Mouse (Mus musculus) limb, embryonic 14.5 days (tissue): Measurements from ENCODE around the gene Erg. TPM values are rescaled to one million over a fixed set of nuclear protein-coding genes. Genes with fewer than 3 reads are reported as not detected.
A peak's percentile ranks its signal among the peaks of the same experiment; 100 is the strongest.

ENCODE experiments used
- ATAC-seq: fragments of 200-750 bp; cut with Nextera tagmentation; 2 replicates; pipeline ENCODE4 v1.8.0; 2017; ENCODE audit warnings: low read depth, moderate number of reproducible peaks, moderate TSS enrichment; ENCODE audit not compliant: low FRiP score
- DNase-seq: peaks from one replicate; pipeline ENCODE4 v3.0.0-alpha.2; 2015; ENCODE audit warnings: low spot score
- H3K27ac ChIP-seq: fragments of 300-500 bp; sonication (generic); replicated peaks from 2 replicates; pipeline ENCODE4 v1.5.1; 2014; ENCODE audit warnings: low read depth, mild to moderate bottlenecking, low read length, moderate library complexity, mixed read lengths
- H3K27me3 ChIP-seq: fragments of 300-500 bp; sonication (generic); 2 replicates; pipeline ENCODE4 v1.6.1; 2014; ENCODE audit warnings: low read length, mixed read lengths; ENCODE audit not compliant: control insufficient read depth, insufficient read depth
- H3K36me3 ChIP-seq: fragments of 300-500 bp; sonication (generic); 2 replicates; pipeline ENCODE4 v1.6.1; 2014; ENCODE audit warnings: mild to moderate bottlenecking, low read length, moderate library complexity, mixed read lengths; ENCODE audit not compliant: control insufficient read depth, insufficient read depth
- H3K4me1 ChIP-seq: fragments of 300-500 bp; sonication (generic); 2 replicates; pipeline ENCODE4 v1.6.1; 2014; ENCODE audit warnings: antibody characterized with exemption, low read length, mixed read lengths; ENCODE audit not compliant: control insufficient read depth, insufficient read depth
- H3K4me2 ChIP-seq: fragments of 300-500 bp; sonication (generic); replicated peaks from 2 replicates; pipeline ENCODE4 v1.6.1; 2014; ENCODE audit warnings: low read depth, mild to moderate bottlenecking, low read length, moderate library complexity; ENCODE audit not compliant: severe bottlenecking
- H3K4me3 ChIP-seq: fragments of 300-500 bp; sonication (generic); replicated peaks from 2 replicates; pipeline ENCODE4 v1.5.1; 2014; ENCODE audit warnings: low read length
- H3K9ac ChIP-seq: fragments of 300-500 bp; sonication (generic); 2 replicates; pipeline ENCODE4 v1.6.1; 2014; ENCODE audit warnings: mild to moderate bottlenecking, low read depth, low read length, moderate library complexity; ENCODE audit not compliant: severe bottlenecking
- H3K9me3 ChIP-seq: fragments of 300-500 bp; sonication (generic); 2 replicates; pipeline ENCODE4 v1.6.1; 2016; ENCODE audit warnings: low read length; ENCODE audit not compliant: control insufficient read depth
- POLR2A ChIP-seq: fragments of 200-500 bp; IDR thresholded peaks from 2 replicates; pipeline ENCODE4 v1.8.0; 2012; ENCODE audit warnings: inconsistent platforms, mild to moderate bottlenecking, moderate library complexity, borderline replicate concordance; ENCODE audit not compliant: insufficient read depth, insufficient read length; ENCODE audit errors: extremely low read depth
- WGBS: fragments of 180-500 bp; shearing (Covaris S2); extraction: QIAGEN DNeasy Blood & Tissue Kit; methylation state at CpG from one replicate; pipeline ENCODE4 v1.1.7; 2014; 5-methylcytosine and 5-hydroxymethylcytosine counted together
- polyA plus RNA-seq, 2 experiments: library from polyadenylated mRNA; depleted of rRNA in 1 of 2; stranded (reverse) in 1 of 2; unstranded in 1 of 2; fragments of >200 nt; fragmentation: Nextera tagmentation in 1 of 2; extraction: Ambion mirVana in 1 of 2; gene quantifications; 2 replicates each; pipeline versions ENCODE4 v1.2.1 to v1.2.3; 2012 to 2014

Gene Erg
- polyA plus RNA-seq, 2 experiments: 18.9 to 40.6 TPM

DNA sequence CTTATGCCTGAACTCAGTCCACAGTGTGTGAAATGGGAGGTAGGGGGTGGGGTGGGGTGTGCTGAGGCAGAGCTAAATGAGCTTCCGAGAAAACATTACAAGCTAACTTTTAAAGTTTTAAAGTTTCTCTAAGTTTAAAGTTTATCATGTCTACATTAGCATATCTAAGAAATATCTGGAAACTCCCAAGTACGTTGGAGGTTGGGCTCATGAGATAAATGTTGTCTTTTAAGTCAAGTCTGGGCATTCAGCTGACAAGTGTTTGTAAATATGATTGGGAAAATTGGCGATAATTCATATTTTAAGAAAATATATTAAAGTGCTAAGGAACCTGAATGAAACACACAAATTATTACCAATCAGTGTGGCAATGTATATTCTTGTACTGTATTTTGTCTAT lies 112.4 kb downstream of the Erg start:
- Histone ChIP-seq H3K4me1 (peaks cover 22% of the 10 kb centered on the region), H3K9ac (no peak overlapping the region), H3K27me3 (no peaks in the 10 kb centered on the region), H3K9me3 (no peaks in the 10 kb centered on the region), H3K27ac (no peak overlapping the region), H3K4me2 (no peak overlapping the region), H3K36me3 (no peaks in the 10 kb centered on the region), H3K4me3 (no peak overlapping the region)
- ATAC-seq (no peak), DNase-seq (no peak)
- no peak for TF ChIP-seq POLR2A
- WGBS: 73% methylated on average over 3 of the region's 3 CpGs

GRCm38 (mm10) chr16:95472771-95473170 lies 113.6 kb downstream of the Erg start:
- Histone ChIP-seq H3K27me3 (no peaks in the 10 kb centered on the region), H3K4me1 (peaks cover 31% of the 10 kb centered on the region), H3K9me3 (no peaks in the 10 kb centered on the region), H3K36me3 (no peaks in the 10 kb centered on the region), H3K4me3 (no peak overlapping the region), H3K9ac (no peak overlapping the region), H3K27ac (no peak overlapping the region), H3K4me2 (no peak overlapping the region)
- ATAC-seq (no peak), DNase-seq (no peak)
- 64% methylated on average over 11 of the region's 11 CpGs for WGBS
- no peak for TF ChIP-seq POLR2A

DNA sequence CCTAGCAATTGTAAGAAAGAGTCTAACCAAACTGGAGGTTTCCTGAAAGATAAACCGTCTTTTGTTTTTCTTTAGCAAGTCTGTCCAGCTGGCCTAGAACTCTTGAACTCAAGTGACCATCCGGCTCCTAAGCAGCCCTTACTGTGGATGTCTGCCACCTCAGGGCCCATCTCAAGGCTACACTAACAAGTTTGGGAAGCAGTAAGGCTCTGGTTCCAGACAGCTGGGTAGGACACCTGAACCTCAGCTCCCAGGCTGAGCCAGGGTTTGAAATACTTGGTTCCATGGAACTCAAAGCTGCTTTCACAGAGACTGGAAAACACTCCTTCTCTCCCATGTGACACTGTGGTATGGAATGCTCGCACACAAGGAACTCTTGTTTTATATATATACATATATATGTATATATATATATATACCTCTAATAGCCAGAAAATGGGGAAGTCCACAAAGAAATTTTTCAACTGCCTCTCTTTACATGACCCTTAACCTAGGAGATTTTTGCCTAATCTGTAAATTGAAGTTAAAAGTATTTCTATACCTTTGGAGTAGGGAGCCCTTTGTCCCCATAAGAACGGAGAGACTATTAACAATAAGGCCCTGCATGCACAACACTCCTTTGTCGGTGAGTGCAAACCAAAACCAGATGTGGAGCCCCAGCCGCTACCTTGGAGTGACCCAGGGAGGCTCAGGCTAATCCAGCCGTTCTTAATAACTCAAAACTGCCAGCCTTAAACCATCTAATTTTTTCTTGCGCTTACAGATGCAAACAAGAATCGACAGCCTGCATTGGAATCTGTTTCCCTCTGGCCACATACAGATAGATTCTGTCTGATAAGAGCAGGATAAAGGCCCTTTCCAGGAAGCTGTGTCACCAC lies 116.9 kb downstream of the Erg start:
- Histone ChIP-seq H3K4me2 (no peak overlapping the region; the same call in 1 of the 2 replicates), H3K4me3 (no peak overlapping the region), H3K9ac (no peak overlapping the region), H3K27ac (peak overlapping the region; percentile 82), H3K36me3 (no peaks in the 10 kb centered on the region), H3K4me1 (peaks cover 32% of the 10 kb centered on the region), H3K27me3 (no peaks in the 10 kb centered on the region), H3K9me3 (no peaks in the 10 kb centered on the region)
- WGBS: 23% methylated on average over 9 of the region's 9 CpGs
- no peak for TF ChIP-seq POLR2A
- peak; percentile 71 for ATAC-seq
- DNase-seq: peak; percentile 68

GRCm38 (mm10) chr16:95467893-95468292 lies 118.5 kb downstream of the Erg start:
- Histone ChIP-seq H3K9me3 (no peaks in the 10 kb centered on the region), H3K36me3 (no peaks in the 10 kb centered on the region), H3K4me1 (peaks cover 30% of the 10 kb centered on the region), H3K9ac (no peak overlapping the region), H3K27ac (no peak overlapping the region), H3K4me3 (no peak overlapping the region), H3K4me2 (no peak overlapping the region), H3K27me3 (no peaks in the 10 kb centered on the region)
- 94% methylated on average over 2 of the region's 2 CpGs for WGBS
- TF ChIP-seq POLR2A: no peak
- DNase-seq (no peak), ATAC-seq (no peak)

DNA sequence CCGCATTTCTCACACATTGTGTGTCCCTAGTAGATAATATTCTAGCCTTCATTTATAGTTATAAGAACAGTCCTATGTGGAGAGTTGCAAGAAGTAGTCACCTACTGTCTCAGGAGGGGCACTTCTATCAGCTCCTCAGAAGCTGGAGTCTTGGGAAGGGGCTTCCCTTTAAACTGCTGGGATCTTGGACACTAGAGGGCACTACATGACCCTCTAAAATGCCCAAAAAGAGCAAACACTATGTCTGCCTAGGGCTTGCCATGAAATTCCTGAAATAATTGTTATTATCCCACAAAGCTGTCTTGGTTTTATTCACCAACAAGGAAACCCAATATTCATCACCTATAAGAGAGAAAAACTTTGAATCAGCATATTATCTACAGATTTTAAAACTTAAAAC lies 119.8 kb downstream of the Erg start:
- DNase-seq (peak; percentile 73), ATAC-seq (peak; percentile 71; the same call in 1 of the 2 replicates)
- WGBS: 90% methylated on average over 1 of the region's 1 CpGs
- no peak for TF ChIP-seq POLR2A
- Histone ChIP-seq H3K9me3 (no peaks in the 10 kb centered on the region), H3K4me2 (no peak overlapping the region), H3K27ac (no peak overlapping the region), H3K4me3 (no peak overlapping the region), H3K36me3 (no peaks in the 10 kb centered on the region), H3K9ac (no peak overlapping the region), H3K4me1 (peaks cover 40% of the 10 kb centered on the region), H3K27me3 (no peaks in the 10 kb centered on the region)
